Mouse (Mus musculus): ENCODE results near the gene Bean1. TPM values are rescaled to one million over a fixed set of nuclear protein-coding genes. Genes with fewer than 3 reads are reported as not detected.
"Not testable (repeated sequence)": the region's sequence is repeated elsewhere in the genome, so short reads cannot be mapped to it uniquely, and the experiment has no call there.

Bean1 gene
- total RNA-seq, 2 experiments from 2014 or later, result 0.27 to 0.31 TPM

- DNase-seq, result no peak
Observed at GRCm38 (mm10) chr8:104242038-104242644, 71.9 kb downstream of the Bean1 start.

DNA sequence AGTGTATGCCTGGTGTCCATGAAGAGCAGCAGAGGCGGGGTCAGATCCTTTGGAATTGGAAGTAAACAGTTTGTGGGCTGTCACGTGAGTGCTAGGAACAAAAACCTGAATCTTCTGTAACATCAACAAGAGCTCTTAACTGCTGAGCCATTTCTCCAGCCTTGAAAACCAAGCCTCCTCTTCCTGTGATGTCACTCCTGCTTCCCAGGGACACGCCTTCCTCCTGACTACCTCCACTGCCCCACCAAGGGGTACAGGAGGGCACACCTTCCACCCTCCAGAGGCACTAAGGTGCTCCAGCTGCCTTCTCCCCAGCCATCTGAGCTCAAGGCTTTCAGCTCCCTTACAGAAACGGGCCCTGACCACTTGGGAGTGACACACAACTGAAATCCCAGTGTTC, 76.4 kb downstream of the Bean1 start:
- no peak for DNase-seq

DNA sequence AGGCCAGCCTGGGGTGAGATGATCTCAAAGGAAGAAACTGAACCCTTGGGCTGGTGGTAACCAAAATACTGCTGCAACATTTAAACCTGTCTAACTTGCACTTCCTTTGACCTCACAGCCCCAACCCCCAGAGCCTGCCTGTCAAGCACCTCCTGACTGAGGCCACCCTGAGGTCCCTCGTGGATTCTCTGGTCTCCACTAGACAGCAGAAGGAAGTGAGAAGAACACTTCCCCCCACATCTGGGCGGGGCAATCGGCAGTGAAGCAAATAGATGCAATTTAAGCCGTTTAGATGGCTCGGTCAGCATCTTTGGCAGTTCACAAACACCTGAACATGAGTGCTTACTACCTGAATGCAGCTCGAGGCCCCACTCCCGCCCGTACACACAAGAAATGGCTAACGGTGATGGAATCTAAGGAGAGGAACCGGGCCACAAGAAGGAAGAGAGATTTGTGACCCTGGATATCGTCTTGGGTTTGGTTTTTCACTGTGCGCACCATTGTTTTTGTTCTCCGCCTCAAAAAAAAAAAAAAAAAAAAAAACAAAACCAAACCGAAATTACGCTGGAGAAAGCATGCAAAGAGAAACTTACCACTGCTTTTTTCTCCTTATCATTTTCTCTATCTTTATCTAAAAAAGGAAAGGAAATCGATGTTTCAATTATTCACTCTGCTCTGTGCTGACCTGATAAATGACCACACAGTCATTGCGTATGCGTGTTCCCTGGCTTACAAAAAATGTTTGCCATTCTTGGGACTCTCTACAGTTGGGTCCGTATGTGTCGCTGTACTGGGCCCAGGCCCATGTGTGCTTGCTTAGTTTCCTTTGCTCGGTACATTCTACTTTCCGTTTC, 77.0 kb downstream of the Bean1 start:
- no peak for DNase-seq

GRCm38 (mm10) chr8:104247908-104248275, 77.7 kb downstream of the Bean1 start:
- no peak for DNase-seq

- peak; percentile 82 for DNase-seq
Observed at GRCm38 (mm10) chr8:104248276-104248675, 78.0 kb downstream of the Bean1 start, which contains the start of gene Tk2. Gene Tk2 (minus strand): TSS chr8:104248558.

DNA sequence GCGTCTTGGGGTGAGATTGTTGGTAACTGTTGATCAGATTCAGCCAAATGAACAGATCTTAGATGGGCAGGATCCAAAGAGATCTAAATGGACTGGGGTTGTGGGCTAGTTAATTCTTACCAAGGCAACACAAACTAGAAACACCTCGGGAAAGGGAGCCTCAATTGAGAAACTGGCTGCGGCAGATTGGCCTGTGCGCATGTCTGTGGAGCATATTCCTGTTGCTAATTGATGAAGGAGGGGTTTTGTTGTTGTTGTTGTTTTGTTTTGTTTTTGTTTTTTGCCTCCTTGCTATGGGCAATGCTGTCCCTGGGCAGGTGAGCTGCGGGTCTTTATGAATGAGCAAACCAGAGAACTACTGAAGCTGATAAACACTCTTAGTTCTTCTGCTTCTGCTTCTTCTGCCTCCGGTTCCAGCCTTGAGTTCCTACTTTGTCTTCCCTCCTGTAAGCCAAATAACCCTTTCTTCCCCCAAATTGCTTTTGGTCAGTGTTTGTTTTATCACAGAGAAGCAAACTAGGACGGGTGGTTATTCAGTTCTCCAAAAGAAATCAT, 79.3 kb downstream of the Bean1 start:
- no peak for DNase-seq

- DNase-seq, result peak; percentile 81
Observed at GRCm38 (mm10) chr8:104250439-104251367, 80.5 kb downstream of the Bean1 start, which contains the start of gene Cklf. Gene Cklf (plus strand): TSS chr8:104250861.

- DNase-seq, result peak; percentile 2
Observed at GRCm38 (mm10) chr8:104251461-104251860, 81.2 kb downstream of the Bean1 start.

DNA sequence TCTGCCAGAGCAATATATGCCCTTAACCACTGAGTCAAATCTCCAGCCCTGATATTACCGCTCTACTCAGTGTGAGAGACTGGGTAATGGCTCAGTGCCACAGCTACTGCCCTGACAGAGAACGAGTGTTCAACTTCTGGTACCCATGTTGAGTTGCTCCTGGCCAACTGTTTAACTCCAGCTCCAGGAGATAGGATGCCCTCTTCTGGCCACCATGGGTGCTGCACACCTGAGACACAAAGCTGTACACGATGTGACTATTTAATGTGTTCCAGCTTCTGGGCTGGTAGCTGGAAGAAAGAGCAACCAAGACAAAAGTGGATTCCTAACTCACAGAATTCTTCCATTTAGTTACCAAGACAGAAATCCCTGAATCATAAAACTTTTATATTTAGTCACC, 82.8 kb downstream of the Bean1 start:
- DNase-seq, result no peak

DNA sequence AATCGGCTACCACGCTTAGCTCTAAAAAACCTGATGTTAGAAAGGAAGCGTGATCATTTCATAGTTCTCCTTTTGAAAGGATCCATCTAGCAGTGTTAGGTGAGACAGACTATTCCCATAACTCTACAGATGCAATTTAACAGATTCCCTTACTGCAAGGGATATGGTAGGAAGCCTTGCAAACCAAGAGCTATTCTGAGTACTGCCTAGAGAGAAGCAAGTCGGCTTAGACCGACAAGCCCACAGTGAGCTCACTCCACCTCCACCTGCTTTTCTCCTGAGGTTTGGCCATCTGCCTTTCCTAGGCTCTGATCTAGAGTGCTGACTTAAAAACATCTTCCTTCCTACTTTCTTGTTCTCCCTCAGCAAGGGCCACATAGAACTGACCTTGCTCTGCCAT, 91.6 kb downstream of the Bean1 start:
- not testable (repeated sequence) for DNase-seq

GRCm38 (mm10) chr8:104264271-104264935, 94.2 kb downstream of the Bean1 start:
- DNase-seq, result not testable (repeated sequence)

DNA sequence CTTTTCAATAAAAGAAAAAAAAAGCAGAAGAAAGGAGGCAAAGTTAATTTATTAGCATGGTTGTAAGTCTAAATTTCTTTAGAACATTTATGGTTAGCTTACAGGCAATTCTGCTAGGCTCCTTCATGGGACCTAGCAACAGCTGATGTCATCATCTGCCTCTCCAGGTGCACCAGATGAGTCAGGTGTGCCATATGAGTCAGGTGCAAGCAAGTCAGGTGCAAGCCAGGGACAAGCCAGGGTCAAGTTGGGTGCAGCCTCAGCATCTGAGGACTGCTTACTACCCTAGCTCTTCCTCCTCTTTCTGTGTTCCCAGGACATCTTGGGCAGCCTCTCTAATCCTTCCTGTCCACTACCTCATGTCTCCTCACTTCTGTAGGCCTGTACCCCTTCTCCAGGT, 98.1 kb downstream of the Bean1 start:
- DNase-seq, result no peak

Other genes starting within 250 kb of the Bean1 start
- gene Cdh5, start 68.8 kb upstream of the Bean1 start, total RNA-seq (2021), result 10 to 100 TPM; 41.8 to 51.9 TPM
- 1 to 10 TPM; 2.7 to 3.8 TPM for gene Tk2, start 78.1 kb downstream of the Bean1 start, total RNA-seq (2021)
- 1 to 10 TPM; 1.7 to 2.9 TPM for gene Cklf, start 80.4 kb downstream of the Bean1 start, total RNA-seq (2021)
- not detected for gene Cmtm2a, start 122.7 kb downstream of the Bean1 start, total RNA-seq (2021)
- not detected for gene Gm45711, start 139.6 kb downstream of the Bean1 start, total RNA-seq (2021)
- not detected for gene Cmtm1, start 139.7 kb downstream of the Bean1 start, total RNA-seq (2021)
- not detected for gene Gm11020, start 151.1 kb downstream of the Bean1 start, total RNA-seq (2021)
- not detected for gene Cmtm2b, start 151.8 kb downstream of the Bean1 start, total RNA-seq (2021)
- gene Cmtm3, start 169.0 kb downstream of the Bean1 start, total RNA-seq (2021), result 10 to 100 TPM in 1 of 2 experiments, 1 to 10 TPM in 1; 8.5 to 10.3 TPM
- gene Cmtm4, start 225.4 kb downstream of the Bean1 start, total RNA-seq (2021), result 1 to 10 TPM; 3.7 to 4.1 TPM

All from gastrocnemius, postnatal 25 days (tissue).